Mouse (Mus musculus) limb, embryonic 14.5 days (tissue): ENCODE measurements at regions not wholly inside any gene's neighbourhood (a gene's known extent, or its start where the extent isn't known, plus 50 kb on each side); places are given as distances from the start of the nearest gene placed in this dataset.
A peak's percentile ranks its signal among the peaks of the same experiment; 100 is the strongest.

Experiments
- ATAC-seq: fragments of 200-750 bp; cut with Nextera tagmentation; 2 replicates; pipeline ENCODE4 v1.8.0; 2017; ENCODE audit warnings: low read depth, moderate number of reproducible peaks, moderate TSS enrichment; ENCODE audit not compliant: low FRiP score
- DNase-seq: peaks from one replicate; pipeline ENCODE4 v3.0.0-alpha.2; 2015; ENCODE audit warnings: low spot score
- H3K27ac ChIP-seq: fragments of 300-500 bp; sonication (generic); replicated peaks from 2 replicates; pipeline ENCODE4 v1.5.1; 2014; ENCODE audit warnings: low read depth, mild to moderate bottlenecking, low read length, moderate library complexity, mixed read lengths
- H3K27me3 ChIP-seq: fragments of 300-500 bp; sonication (generic); 2 replicates; pipeline ENCODE4 v1.6.1; 2014; ENCODE audit warnings: low read length, mixed read lengths; ENCODE audit not compliant: control insufficient read depth, insufficient read depth
- H3K36me3 ChIP-seq: fragments of 300-500 bp; sonication (generic); 2 replicates; pipeline ENCODE4 v1.6.1; 2014; ENCODE audit warnings: mild to moderate bottlenecking, low read length, moderate library complexity, mixed read lengths; ENCODE audit not compliant: control insufficient read depth, insufficient read depth
- H3K4me1 ChIP-seq: fragments of 300-500 bp; sonication (generic); 2 replicates; pipeline ENCODE4 v1.6.1; 2014; ENCODE audit warnings: antibody characterized with exemption, low read length, mixed read lengths; ENCODE audit not compliant: control insufficient read depth, insufficient read depth
- H3K4me2 ChIP-seq: fragments of 300-500 bp; sonication (generic); replicated peaks from 2 replicates; pipeline ENCODE4 v1.6.1; 2014; ENCODE audit warnings: low read depth, mild to moderate bottlenecking, low read length, moderate library complexity; ENCODE audit not compliant: severe bottlenecking
- H3K4me3 ChIP-seq: fragments of 300-500 bp; sonication (generic); replicated peaks from 2 replicates; pipeline ENCODE4 v1.5.1; 2014; ENCODE audit warnings: low read length
- H3K9ac ChIP-seq: fragments of 300-500 bp; sonication (generic); 2 replicates; pipeline ENCODE4 v1.6.1; 2014; ENCODE audit warnings: mild to moderate bottlenecking, low read depth, low read length, moderate library complexity; ENCODE audit not compliant: severe bottlenecking
- H3K9me3 ChIP-seq: fragments of 300-500 bp; sonication (generic); 2 replicates; pipeline ENCODE4 v1.6.1; 2016; ENCODE audit warnings: low read length; ENCODE audit not compliant: control insufficient read depth
- POLR2A ChIP-seq: fragments of 200-500 bp; IDR thresholded peaks from 2 replicates; pipeline ENCODE4 v1.8.0; 2012; ENCODE audit warnings: inconsistent platforms, mild to moderate bottlenecking, moderate library complexity, borderline replicate concordance; ENCODE audit not compliant: insufficient read depth, insufficient read length; ENCODE audit errors: extremely low read depth
- WGBS: fragments of 180-500 bp; shearing (Covaris S2); extraction: QIAGEN DNeasy Blood & Tissue Kit; methylation state at CpG from one replicate; pipeline ENCODE4 v1.1.7; 2014; 5-methylcytosine and 5-hydroxymethylcytosine counted together

DNA sequence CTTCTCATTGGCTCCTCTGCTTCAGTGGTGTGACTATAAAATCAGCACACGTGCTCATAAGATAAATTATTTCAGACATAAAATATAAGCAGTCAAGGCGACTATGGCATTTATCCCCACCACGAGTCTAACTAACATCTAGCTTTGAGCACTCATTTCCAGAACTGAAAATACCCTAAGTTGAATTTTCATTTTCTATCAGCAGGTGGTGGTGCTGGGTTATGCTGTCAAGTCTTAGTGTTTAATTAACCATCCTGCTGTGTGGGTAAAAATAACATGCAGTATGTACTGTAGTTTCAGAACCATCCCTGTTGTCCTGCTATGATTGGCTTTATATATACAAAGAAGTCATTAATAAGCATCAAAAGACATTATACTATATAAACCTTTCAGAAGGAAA is 110.8 kb upstream of the Dcn start:
- ATAC-seq, result no peak
- Histone ChIP-seq H3K9ac (no peak overlapping the region), H3K9me3 (no peaks in the 10 kb centered on the region), H3K4me2 (no peak overlapping the region), H3K27me3 (no peaks in the 10 kb centered on the region), H3K4me3 (no peak overlapping the region), H3K4me1 (0 out of 2 replicates have a peak, but pooled peaks cover under 1% of the 10 kb centered on the region), H3K27ac (no peak overlapping the region), H3K36me3 (no peaks in the 10 kb centered on the region)
- DNase-seq, result no peak
- WGBS, result 68% methylated on average over 3 of the region's 3 CpGs
- TF ChIP-seq POLR2A, result no peak

DNA sequence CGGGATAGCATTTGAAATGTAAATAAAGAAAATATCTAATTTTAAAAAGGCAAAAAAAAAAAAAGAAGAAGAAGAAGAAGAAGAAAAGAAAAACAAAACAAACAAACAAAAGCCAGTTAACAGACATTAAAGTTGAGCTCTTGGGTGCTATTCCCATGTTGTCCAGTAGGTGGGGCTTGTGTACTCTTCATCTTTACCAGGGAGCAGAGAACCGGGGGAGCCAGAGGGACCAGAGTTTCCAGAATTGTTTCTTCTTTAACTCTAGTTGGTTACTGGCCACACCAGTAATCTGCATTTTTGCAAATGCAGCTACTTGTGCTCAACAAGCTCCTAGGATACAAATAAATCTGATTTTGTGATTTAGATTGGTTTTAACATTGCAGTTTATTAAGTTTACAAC is 103.6 kb upstream of the Dcn start:
- Histone ChIP-seq H3K9me3 (no peaks in the 10 kb centered on the region), H3K36me3 (no peaks in the 10 kb centered on the region), H3K4me2 (no peak overlapping the region), H3K4me3 (no peak overlapping the region), H3K27ac (no peak overlapping the region), H3K9ac (no peak overlapping the region), H3K27me3 (no peaks in the 10 kb centered on the region), H3K4me1 (0 out of 2 replicates have a peak, but pooled peaks cover 2% of the 10 kb centered on the region)
- TF ChIP-seq POLR2A, result no peak
- 14% methylated on average over 2 of the region's 2 CpGs for WGBS
- no peak for ATAC-seq
- DNase-seq, result peak; percentile 92

DNA sequence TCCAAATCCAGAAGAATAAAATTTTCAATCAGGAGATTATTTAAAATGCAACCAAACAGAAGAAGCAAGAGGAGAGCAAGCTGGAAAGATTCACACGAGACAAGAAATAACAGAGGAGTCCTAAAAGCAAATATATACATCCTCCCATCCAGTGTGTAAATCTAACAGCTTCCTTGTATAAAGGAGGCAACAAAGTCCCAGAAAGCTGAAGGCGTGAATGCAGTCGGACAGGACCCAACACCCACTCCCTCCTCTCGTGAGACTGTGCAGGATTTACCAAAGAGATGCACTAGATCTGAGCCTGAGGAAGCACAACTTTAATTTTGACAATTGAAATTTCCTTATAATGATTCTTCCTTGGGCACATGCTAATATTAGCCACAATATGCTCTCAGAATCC is 103.0 kb upstream of the Dcn start:
- H3K4me3 ChIP-seq, result no peak overlapping the region
- no peak for TF ChIP-seq POLR2A
- 0 out of 2 replicates have a peak, but pooled peaks cover 2% of the 10 kb centered on the region for H3K4me1 ChIP-seq
- no peak for DNase-seq
- H3K27ac ChIP-seq, result 0 out of 2 replicates have a peak overlapping the region, but pooled peaks have one; percentile 1
- H3K27me3 ChIP-seq, result no peaks in the 10 kb centered on the region
- no peaks in the 10 kb centered on the region for H3K9me3 ChIP-seq
- no peak overlapping the region for H3K9ac ChIP-seq
- H3K4me2 ChIP-seq, result no peak overlapping the region
- no peak for ATAC-seq
- no peaks in the 10 kb centered on the region for H3K36me3 ChIP-seq
- WGBS, result 53% methylated on average over 4 of the region's 4 CpGs

DNA sequence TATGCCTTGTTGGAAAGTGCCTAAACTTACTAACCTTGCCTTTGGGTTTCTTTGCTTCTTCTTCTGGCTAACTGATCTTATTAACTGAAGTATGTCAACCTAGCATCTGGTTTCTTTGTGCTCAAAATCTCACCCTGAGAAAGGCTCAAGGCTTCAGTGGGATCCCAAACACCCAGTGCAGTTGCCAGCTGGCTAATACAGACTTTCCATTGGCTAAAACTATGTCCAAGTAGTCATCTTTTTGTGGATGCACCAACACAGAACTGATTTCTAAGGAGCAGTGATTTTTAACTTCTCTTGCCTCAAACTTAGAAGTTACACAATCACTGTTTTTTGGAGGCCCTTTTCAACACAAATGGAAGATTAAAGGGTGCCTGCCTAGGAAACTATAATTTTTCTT is 97.8 kb upstream of the Dcn start:
- DNase-seq (no peak), ATAC-seq (no peak)
- Histone ChIP-seq H3K27ac (no peak overlapping the region), H3K36me3 (no peaks in the 10 kb centered on the region), H3K4me3 (no peak overlapping the region), H3K9ac (no peak overlapping the region), H3K4me1 (no peaks in the 10 kb centered on the region), H3K9me3 (no peaks in the 10 kb centered on the region), H3K27me3 (no peaks in the 10 kb centered on the region), H3K4me2 (no peak overlapping the region)
- TF ChIP-seq POLR2A, result no peak

DNA sequence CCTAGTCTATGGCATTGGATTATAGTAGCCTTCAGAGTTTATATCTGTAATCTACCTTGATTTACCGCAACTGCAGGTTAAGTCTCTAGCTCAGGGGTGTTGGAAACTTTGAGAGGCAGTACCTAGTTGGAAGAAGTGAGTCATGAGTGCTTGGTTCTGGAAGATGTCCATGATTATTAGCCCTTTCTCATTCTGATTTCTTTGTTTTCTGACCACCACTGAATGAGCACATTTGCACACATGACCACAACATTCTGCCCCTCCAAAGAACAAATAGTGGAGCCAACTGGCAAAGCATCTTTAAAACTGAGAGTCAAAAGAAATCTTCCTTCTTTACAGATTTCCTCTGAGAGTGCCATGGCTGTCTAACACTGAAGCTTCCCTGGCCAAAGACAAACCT is 95.5 kb upstream of the Dcn start:
- H3K9ac ChIP-seq, result no peak overlapping the region
- DNase-seq (no peak), ATAC-seq (no peak)
- no peak overlapping the region for H3K4me2 ChIP-seq
- H3K4me3 ChIP-seq, result no peak overlapping the region
- no peak overlapping the region for H3K27ac ChIP-seq
- WGBS, result 88% methylated on average over 1 of the region's 1 CpGs
- H3K36me3 ChIP-seq, result no peaks in the 10 kb centered on the region
- H3K4me1 ChIP-seq, result no peaks in the 10 kb centered on the region
- no peaks in the 10 kb centered on the region for H3K9me3 ChIP-seq
- TF ChIP-seq POLR2A, result no peak
- H3K27me3 ChIP-seq, result no peaks in the 10 kb centered on the region
